7 mouse cellular contexts compared by ENCODE assay signal in genomic region chr4:109666461-109667269, GRCm38 (mm10). TPM values are rescaled to one million over a fixed set of nuclear protein-coding genes. Genes with fewer than 3 reads are reported as not detected.
DNase-seq lines count a peak whose midpoint lies in the region; ATAC-seq lines count a peak whose summit lies in the region.

Cdkn2c (minus strand) TSS chr4:109667189.

- peak within 1 kb of the TSS; percentile 98 for H3K4me2 ChIP-seq in limb, embryonic 13.5 days (replicated peaks)
- H3K4me2 ChIP-seq in midbrain, embryonic 15.5 days = peak within 1 kb of the TSS; percentile 82

- H3K36me3 ChIP-seq in embryonic facial prominence, embryonic 10.5 days (replicated peaks) = no peaks in the 10 kb centered on the region
- no peaks in the 10 kb centered on the region for H3K36me3 ChIP-seq in limb, embryonic 13.5 days
- no peaks in the 10 kb centered on the region for H3K36me3 ChIP-seq in midbrain, embryonic 15.5 days (replicated peaks)

- H3K27ac ChIP-seq in embryonic facial prominence, embryonic 10.5 days (replicated peaks) = peak within 1 kb of the TSS; percentile 93
- H3K27ac ChIP-seq in limb, embryonic 13.5 days = peak within 1 kb of the TSS; percentile 92
- H3K27ac ChIP-seq in midbrain, embryonic 15.5 days = peak within 1 kb of the TSS; percentile 71

- peak within 1 kb of the TSS; percentile 79 for H3K4me3 ChIP-seq in embryonic facial prominence, embryonic 10.5 days
- H3K4me3 ChIP-seq in limb, embryonic 13.5 days = peak within 1 kb of the TSS; percentile 72
- peak within 1 kb of the TSS; percentile 49 for H3K4me3 ChIP-seq in midbrain, embryonic 15.5 days

- ATAC-seq in limb, embryonic 13.5 days (ENCODE audit: low FRiP score, low read depth) = peak; percentile 96
- ATAC-seq in midbrain, embryonic 15.5 days (replicated peaks) = peak; percentile 93

- peaks cover 54% of the 10 kb centered on the region for H3K27me3 ChIP-seq in embryonic facial prominence, embryonic 10.5 days (replicated peaks; ENCODE audit: low read depth, poor library complexity, severe bottlenecking)
- H3K27me3 ChIP-seq in limb, embryonic 13.5 days = peaks cover 29% of the 10 kb centered on the region
- peaks cover 19% of the 10 kb centered on the region for H3K27me3 ChIP-seq in midbrain, embryonic 15.5 days (replicated peaks)

- H3K9me3 ChIP-seq in embryonic facial prominence, embryonic 10.5 days = no peaks in the 10 kb centered on the region
- no peaks in the 10 kb centered on the region for H3K9me3 ChIP-seq in limb, embryonic 13.5 days
- no peaks in the 10 kb centered on the region for H3K9me3 ChIP-seq in midbrain, embryonic 15.5 days

- peaks cover 25% of the 10 kb centered on the region for H3K4me1 ChIP-seq in embryonic facial prominence, embryonic 10.5 days
- peaks cover 20% of the 10 kb centered on the region for H3K4me1 ChIP-seq in limb, embryonic 13.5 days
- peaks cover 22% of the 10 kb centered on the region for H3K4me1 ChIP-seq in midbrain, embryonic 15.5 days

- DNase-seq in adrenal gland, postnatal 14 days = peak; percentile 94
- peak; percentile 90 for DNase-seq in embryonic facial prominence, embryonic 10.5 days (ENCODE audit: low spot score)
- peak; percentile 99 for DNase-seq in heart, adult 11 months
- DNase-seq in kidney, adult 18-20 months = peak; percentile 95
- peak; percentile 80 to 88 for DNase-seq in spleen, adult 18-20 months

- under 1% methylated on average over 64 of the region's 64 CpGs for WGBS in embryonic facial prominence, embryonic 10.5 days
- under 1% methylated on average over 61 of the region's 64 CpGs for WGBS in limb, embryonic 13.5 days
- under 1% methylated on average over 64 of the region's 64 CpGs for WGBS in midbrain, embryonic 15.5 days

- peak within 1 kb of the TSS; percentile 89 for H3K9ac ChIP-seq in limb, embryonic 13.5 days
- H3K9ac ChIP-seq in midbrain, embryonic 15.5 days = peak within 1 kb of the TSS; percentile 51

RNA-seq across cellular contexts. Expression of gene Cdkn2c, which starts in this region (rescaled TPM):
- 49.8 and 64.3 TPM in 2 replicates for total RNA-seq in adrenal gland, postnatal 14 days (2021)
- polyA plus RNA-seq in embryonic facial prominence, embryonic 10.5 days (2016; fragmentation: Nextera tagmentation; extraction: Ambion mirVana) = 1.3 and 2.0 TPM in 2 replicates
- polyA plus RNA-seq in limb, embryonic 13.5 days (2015; fragmentation: Nextera tagmentation; extraction: Ambion mirVana) = 5.3 and 6.7 TPM in 2 replicates
- 2.5 and 2.6 TPM in 2 replicates for polyA plus RNA-seq in midbrain, embryonic 15.5 days (2015; fragmentation: Nextera tagmentation; extraction: Ambion mirVana)

Comparison
In these comparisons a context has a peak if more than half of its experiments do, and no peak if none do; other contexts are left out.
1. Peak in every context shown above with its lines: DNase-seq, ATAC-seq, H3K4me3 ChIP-seq and H3K27ac ChIP-seq.